Mouse (Mus musculus) CH12.LX (cell line): ENCODE data around the gene Fuk. TPM values are rescaled to one million over a fixed set of nuclear protein-coding genes. Genes with fewer than 3 reads are reported as not detected.

Experiments
- DNase-seq: peaks from one replicate; pipeline ENCODE4 v3.0.0-alpha.2; 2013; ENCODE audit errors: extremely low read depth
- H3K27ac ChIP-seq: 2 replicates; pipeline ENCODE4 v1.5.1; 2012; ENCODE audit warnings: low read depth, mild to moderate bottlenecking, control low read depth, moderate library complexity; ENCODE audit not compliant: insufficient read depth
- H3K27me3 ChIP-seq: replicated peaks from 2 replicates; pipeline ENCODE3; 2012; ENCODE audit warnings: inconsistent platforms
- H3K36me3 ChIP-seq, 2 experiments: replicated peaks in 1 of 2; 2 replicates each; pipeline versions ENCODE3 to v1.6.1; 2012; ENCODE audit warnings: inconsistent platforms in 1 of 2, low read length in 1 of 2, mild to moderate bottlenecking in 1 of 2, mixed read lengths in 1 of 2, moderate library complexity in 1 of 2; ENCODE audit not compliant: control insufficient read depth in 1 of 2, insufficient read depth in 1 of 2
- H3K4me1 ChIP-seq, 2 experiments: 2 replicates each; pipeline ENCODE4 v1.6.1; 2012; ENCODE audit warnings: inconsistent platforms in 1 of 2, moderate library complexity in 1 of 2; ENCODE audit not compliant: insufficient read depth in 2 of 2, control insufficient read depth in 1 of 2
- H3K4me2 ChIP-seq: 2 replicates; pipeline ENCODE4 v1.6.1; 2012; ENCODE audit warnings: low read depth, mild to moderate bottlenecking, control low read depth; ENCODE audit not compliant: poor library complexity, insufficient read depth, severe bottlenecking
- H3K4me3 ChIP-seq, 3 experiments: fragments of 150-350 bp in 1 of 3; sonication (generic) in 1 of 3; replicated peaks in 1 of 3; 2 replicates each; pipeline versions ENCODE3 to v1.5.1; 2011 to 2012; ENCODE audit warnings: low read depth in 2 of 3, low read length in 2 of 3, mild to moderate bottlenecking in 2 of 3, moderate library complexity in 2 of 3, control low read depth in 1 of 3, improper control_type of control experiment in 1 of 3, inconsistent platforms in 1 of 3, mixed read lengths in 1 of 3; ENCODE audit not compliant: poor library complexity in 1 of 3
- H3K79me2 ChIP-seq: replicated peaks from 2 replicates; pipeline ENCODE4 v1.6.1; 2012; ENCODE audit warnings: mild to moderate bottlenecking, moderate library complexity; ENCODE audit not compliant: control insufficient read depth, poor library complexity, insufficient read depth, severe bottlenecking; ENCODE audit errors: extremely low read depth
- H3K9ac ChIP-seq: 2 replicates; pipeline ENCODE4 v1.6.1; 2012; ENCODE audit warnings: low read depth, mild to moderate bottlenecking, control low read depth, moderate library complexity; ENCODE audit not compliant: insufficient read depth
- H3K9me3 ChIP-seq: replicated peaks from 2 replicates; pipeline ENCODE3; 2012; ENCODE audit warnings: low read length, inconsistent platforms, mixed read lengths
- CHD2 ChIP-seq: IDR thresholded peaks from 2 replicates; pipeline ENCODE4 v1.6.1; 2011; ENCODE audit warnings: low read length, improper control_type of control experiment
- CTCF ChIP-seq, 2 experiments: IDR thresholded peaks in 1 of 2; conservative IDR thresholded peaks in 1 of 2; 2 replicates each; pipeline ENCODE4 v1.5.1; 2011 to 2012; ENCODE audit warnings: low read depth in 2 of 2, low read length in 2 of 2, improper control_type of control experiment in 1 of 2, inconsistent platforms in 1 of 2, mild to moderate bottlenecking in 1 of 2, moderate library complexity in 1 of 2
- E2F4 ChIP-seq: IDR thresholded peaks from 2 replicates; pipeline ENCODE4 v1.6.1; 2011; ENCODE audit warnings: low read depth, low read length, improper control_type of control experiment; ENCODE audit not compliant: insufficient replicate concordance
- ETS1 ChIP-seq: conservative IDR thresholded peaks from 2 replicates; pipeline ENCODE4 v1.6.1; 2012; ENCODE audit warnings: low read depth, mild to moderate bottlenecking, inconsistent platforms, low read length, improper control_type of control experiment, moderate library complexity
- HCFC1 ChIP-seq: IDR thresholded peaks from 2 replicates; pipeline ENCODE4 v1.6.1; 2012; ENCODE audit warnings: low read depth, mild to moderate bottlenecking, inconsistent platforms, low read length, improper control_type of control experiment
- IRF4 ChIP-seq: IDR thresholded peaks from 2 replicates; pipeline ENCODE4 v1.6.1; 2014; ENCODE audit warnings: low read depth, mild to moderate bottlenecking, inconsistent platforms, low read length, improper control_type of control experiment
- JUN ChIP-seq: IDR thresholded peaks from 2 replicates; pipeline ENCODE4 v1.6.1; 2011; ENCODE audit warnings: low read depth, mild to moderate bottlenecking, low read length, improper control_type of control experiment, moderate library complexity; ENCODE audit not compliant: insufficient read depth
- JUND ChIP-seq: conservative IDR thresholded peaks from 2 replicates; pipeline ENCODE4 v1.6.1; 2011; ENCODE audit warnings: low read depth, low read length, improper control_type of control experiment
- MAFK ChIP-seq: IDR thresholded peaks from 2 replicates; pipeline ENCODE4 v1.6.1; 2011; ENCODE audit warnings: low read length, improper control_type of control experiment; ENCODE audit not compliant: insufficient replicate concordance
- MAX ChIP-seq: IDR thresholded peaks from 2 replicates; pipeline ENCODE4 v1.6.1; 2011; ENCODE audit warnings: low read length, improper control_type of control experiment
- NELFE ChIP-seq: IDR thresholded peaks from 2 replicates; pipeline ENCODE4 v1.6.1; 2011; ENCODE audit warnings: low read depth, low read length, improper control_type of control experiment
- PAX5 ChIP-seq: IDR thresholded peaks from 2 replicates; pipeline ENCODE4 v1.6.1; 2012; ENCODE audit warnings: low read length, inconsistent platforms, mixed read lengths
- POLR2A ChIP-seq: IDR thresholded peaks from 2 replicates; pipeline ENCODE4 v1.6.1; 2011; ENCODE audit warnings: low read depth, mild to moderate bottlenecking, improper control_type of control experiment, low read length
- RAD21 ChIP-seq: IDR thresholded peaks from 2 replicates; pipeline ENCODE4 v1.6.1; 2011; ENCODE audit warnings: low read depth, mild to moderate bottlenecking, low read length, improper control_type of control experiment, moderate library complexity
- SIN3A ChIP-seq: IDR thresholded peaks from 2 replicates; pipeline ENCODE4 v1.6.1; 2012; ENCODE audit warnings: low read length, improper control_type of control experiment, inconsistent platforms
- TBP ChIP-seq: conservative IDR thresholded peaks from 2 replicates; pipeline ENCODE4 v1.6.1; 2011; ENCODE audit warnings: low read depth, low read length, improper control_type of control experiment
- TCF12 ChIP-seq: IDR thresholded peaks from 2 replicates; pipeline ENCODE4 v1.6.1; 2014; ENCODE audit warnings: low read depth, mild to moderate bottlenecking, inconsistent platforms, low read length, improper control_type of control experiment
- UBTF ChIP-seq: IDR thresholded peaks from 2 replicates; pipeline ENCODE4 v1.6.1; 2012; ENCODE audit warnings: low read depth, mild to moderate bottlenecking, inconsistent platforms, low read length, improper control_type of control experiment, moderate library complexity
- USF2 ChIP-seq: conservative IDR thresholded peaks from 2 replicates; pipeline ENCODE4 v1.6.1; 2011; ENCODE audit warnings: low read depth, low read length, improper control_type of control experiment
- ZC3H11A ChIP-seq: IDR thresholded peaks from 2 replicates; pipeline ENCODE4 v1.6.1; 2012; ENCODE audit warnings: low read depth, mild to moderate bottlenecking, inconsistent platforms, low read length, improper control_type of control experiment
- ZMIZ1 ChIP-seq: IDR thresholded peaks from 2 replicates; pipeline ENCODE4 v1.6.1; 2012; ENCODE audit warnings: low read depth, mild to moderate bottlenecking, inconsistent platforms, low read length, improper control_type of control experiment
- ZNF384 ChIP-seq: IDR thresholded peaks from 2 replicates; pipeline ENCODE4 v1.6.1; 2012; ENCODE audit warnings: low read depth, low read length, improper control_type of control experiment, inconsistent platforms
- dilution Hi-C: fragments of 300-500 bp; cut with MboI; formaldehyde crosslinking; loops from 2 replicates; pipeline ENCODE4 v1.14.3; 2020; ENCODE audit warnings: low sequenced_read_pairs; ENCODE audit not compliant: extremely low pct_unique_long_range_greater_than_20kb, extremely low pct_ligation_motif_present
- in situ Hi-C: fragments of 300-500 bp; cut with MboI; formaldehyde crosslinking; loops from 3 replicates; pipeline ENCODE4 v1.14.3; 2019; ENCODE audit warnings: low sequenced_read_pairs, low pct_ligation_motif_present, low pct_unique_long_range_greater_than_20kb, mixed read lengths
- polyA plus RNA-seq: library from polyadenylated mRNA; unstranded; fragments of >175 nt; gene quantifications from 2 replicates; pipeline ENCODE4 v1.2.1, GENCODE M21; 2012; ENCODE audit warnings: low read depth; ENCODE audit not compliant: insufficient read length
- total RNA-seq, 2 experiments: library from RNA; depleted of rRNA; stranded (reverse); fragments of 300-350 nt in 1 of 2; fragments of >200 nt in 1 of 2; gene quantifications; 2 replicates each; pipeline ENCODE4 v1.2.3; 2012 to 2014

Fuk gene
- total and polyA plus RNA-seq, 3 experiments, result 6.4 to 14.4 (median 6.8) TPM

DNA sequence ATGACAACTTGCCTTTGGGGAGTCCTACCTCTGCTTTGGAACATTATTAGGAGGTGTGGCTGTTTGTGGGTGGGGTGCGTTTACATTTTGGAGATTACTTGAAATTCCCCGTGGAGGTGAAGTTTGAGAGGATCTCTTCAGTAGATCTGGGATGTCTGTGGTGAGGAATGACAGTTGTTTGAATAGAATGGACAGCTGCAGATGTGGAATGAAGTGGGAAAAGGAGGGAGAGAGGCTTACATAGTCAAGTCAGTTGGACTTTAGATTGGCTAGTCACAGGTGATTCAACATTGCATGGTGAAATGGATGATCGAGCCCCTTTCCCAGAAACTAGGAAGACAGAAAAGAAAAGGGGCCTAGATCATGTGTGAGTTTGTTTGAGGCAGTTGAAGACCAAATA, 30.2 kb upstream of the Fuk start:
- no peaks in the 10 kb centered on the region for H3K27me3 ChIP-seq
- TF ChIP-seq ZC3H11A (no peak), TBP (no peak), CTCF (conservative IDR thresholded peaks at IDR 0.05 in 1 of 2, IDR thresholded peaks at IDR 0.05 in 1 of 2; ENCODE audit: low read depth in 2 of 2, low read length in 2 of 2) (no peak), ZMIZ1 (no peak), MAX (no peak), USF2 (no peak), POLR2A (no peak), CHD2 (no peak), NELFE (no peak), ZNF384 (no peak), RAD21 (no peak), UBTF (no peak), MAFK (no peak), ETS1 (no peak)
- TF ChIP-seq, all 38 proteins: peak for 0
- Histone ChIP-seq H3K27ac (no peak overlapping the region), H3K4me2 (no peak overlapping the region), H3K9ac (no peak overlapping the region), H3K4me3 (no peak overlapping the region), H3K79me2 (peaks cover 53% of the 10 kb centered on the region), H3K4me1 (peaks cover 19 to 76% of the 10 kb centered on the region in 2 experiments), H3K9me3 (peaks cover 5% of the 10 kb centered on the region), H3K36me3 (peaks cover 11 to 57% of the 10 kb centered on the region in 2 experiments)
- in situ Hi-C loops, result no loop called here
- no peak for DNase-seq
- dilution Hi-C loops, result no loop called here

- no peak overlapping the region for H3K4me2 ChIP-seq
- in situ Hi-C loops (no loop called here), dilution Hi-C loops (no loop called here)
- H3K4me1 ChIP-seq, result peaks cover 22 to 73% of the 10 kb centered on the region in 2 experiments
- H3K36me3 ChIP-seq, result peaks cover 11 to 47% of the 10 kb centered on the region in 2 experiments
- TF ChIP-seq PAX5 (no peak), JUN (no peak), IRF4 (no peak), E2F4 (no peak), SIN3A (no peak), ZNF384 (no peak), ETS1 (no peak), HCFC1 (no peak), TCF12 (no peak), JUND (no peak)
- peaks cover 5% of the 10 kb centered on the region for H3K9me3 ChIP-seq
- H3K79me2 ChIP-seq, result peaks cover 58% of the 10 kb centered on the region
- no peak overlapping the region for H3K27ac ChIP-seq
- no peaks in the 10 kb centered on the region for H3K27me3 ChIP-seq
- H3K9ac ChIP-seq, result no peak overlapping the region
- DNase-seq, result no peak
- H3K4me3 ChIP-seq, result no peak overlapping the region
These were observed 29.1 kb upstream of the Fuk start for GRCm38 (mm10) chr8:110931176-110931939.
